Mouse (Mus musculus) right cerebral cortex, postnatal 4 days (tissue): ENCODE results near the gene Mfsd12.
A peak's percentile ranks its signal among the peaks of the same experiment; 100 is the strongest.

ENCODE experiments used
- DNase-seq: peaks from one replicate; pipeline ENCODE4 v3.0.0-alpha.2; 2022

Gene Mfsd12

GRCm38 (mm10) chr10:81329194-81329975 lies 27.9 kb upstream of the Mfsd12 start:
- DNase-seq = no peak

- no peak for DNase-seq
Measured at GRCm38 (mm10) chr10:81330007-81330406, 27.3 kb upstream of the Mfsd12 start.

GRCm38 (mm10) chr10:81332277-81332676 lies 25.0 kb upstream of the Mfsd12 start:
- no peak for DNase-seq

GRCm38 (mm10) chr10:81334324-81334723 lies 23.0 kb upstream of the Mfsd12 start:
- no peak for DNase-seq

GRCm38 (mm10) chr10:81335393-81336340 lies 21.6 kb upstream of the Mfsd12 start:
- no peak for DNase-seq

- DNase-seq = no peak
Measured at GRCm38 (mm10) chr10:81336558-81336957, 20.7 kb upstream of the Mfsd12 start.

DNA sequence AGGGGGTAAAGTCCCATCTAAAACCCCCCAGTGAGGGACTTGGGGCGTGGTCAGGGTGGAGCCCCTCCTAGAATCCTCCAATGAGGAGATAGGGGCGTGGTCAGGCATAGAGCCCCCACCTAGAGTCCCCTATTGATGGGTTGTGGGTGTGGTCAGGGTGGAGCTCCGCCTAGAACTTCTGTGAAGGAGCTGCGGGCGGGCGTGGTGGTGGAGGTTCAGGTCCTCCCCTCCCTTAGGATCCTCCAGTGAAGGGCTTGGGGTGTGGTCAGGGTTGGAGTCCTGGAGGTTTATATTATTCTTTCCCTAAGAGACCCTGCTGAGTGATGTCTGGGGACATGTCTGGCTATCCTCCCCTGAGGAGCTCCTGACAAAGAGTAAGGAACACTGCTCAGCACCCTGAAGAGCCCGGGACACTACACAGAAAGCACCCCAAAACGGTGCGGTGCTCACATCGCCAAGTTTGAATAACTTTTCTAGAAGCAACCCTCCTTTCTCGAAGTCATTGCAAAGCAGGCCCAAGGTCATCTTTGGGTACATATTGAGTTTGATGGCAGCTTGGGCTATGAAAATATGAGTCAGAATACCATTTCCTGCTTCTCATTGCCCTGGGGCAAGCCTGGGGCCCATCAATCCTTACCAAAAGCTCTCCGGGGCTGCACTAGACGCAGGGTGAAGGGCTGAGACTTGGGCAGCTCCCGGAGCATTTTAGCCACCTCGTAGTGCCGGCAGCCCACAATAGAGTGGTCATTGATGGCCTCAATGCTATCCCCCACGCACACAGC lies 16.5 kb upstream of the Mfsd12 start:
- DNase-seq = no peak

GRCm38 (mm10) chr10:81341333-81341949 lies 15.8 kb upstream of the Mfsd12 start:
- peak; percentile 70 for DNase-seq

DNA sequence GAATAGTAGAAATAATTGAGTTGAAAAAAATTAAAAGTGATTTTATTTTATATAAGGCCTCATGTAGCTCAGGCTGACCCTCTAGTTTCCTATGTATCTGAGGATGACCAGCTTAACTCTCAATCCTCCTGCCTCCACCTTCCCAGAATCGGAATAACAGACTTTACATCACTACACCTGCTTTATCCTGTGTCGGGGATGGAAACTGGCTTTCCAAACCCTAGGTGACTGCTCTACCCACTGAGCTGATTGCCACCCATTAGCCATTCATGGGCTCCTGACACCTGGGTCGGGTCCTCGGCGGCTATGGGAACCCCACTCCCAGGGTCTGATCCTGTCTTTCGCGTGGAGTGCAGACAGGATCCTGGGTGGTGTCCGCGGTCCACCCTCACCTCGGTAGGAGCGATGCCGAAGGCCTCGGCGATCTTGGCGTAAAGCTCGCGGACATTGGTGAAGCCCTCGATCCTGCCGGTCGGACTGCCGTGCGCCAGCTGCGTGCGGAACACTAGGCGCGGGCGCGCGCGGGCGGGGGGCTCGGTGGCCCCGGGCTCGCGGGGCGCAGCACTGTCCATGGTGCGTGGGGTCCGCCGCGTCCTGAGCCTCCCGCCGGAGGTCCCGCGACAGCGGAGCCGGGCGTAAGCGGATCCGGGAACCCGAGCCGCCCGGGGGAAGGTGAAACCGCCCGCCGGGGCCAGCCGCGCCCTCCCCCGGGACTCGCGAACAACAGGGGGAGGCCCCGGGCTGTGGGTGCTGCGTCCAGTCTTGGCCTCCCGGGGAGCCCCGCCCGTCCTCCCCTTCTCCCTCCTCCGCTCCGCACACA lies 14.4 kb upstream of the Mfsd12 start, which contains the start of gene Gipc3:
TSS of gene Gipc3 (minus strand) at position 581 of the 820 bp plus-strand sequence.
- no peak for DNase-seq

- DNase-seq = no peak
Measured at GRCm38 (mm10) chr10:81344421-81345161, 12.7 kb upstream of the Mfsd12 start.

- no peak for DNase-seq
Measured at GRCm38 (mm10) chr10:81345162-81345534, 12.1 kb upstream of the Mfsd12 start.

GRCm38 (mm10) chr10:81346453-81347067 lies 10.7 kb upstream of the Mfsd12 start:
- peak; percentile 69 for DNase-seq

GRCm38 (mm10) chr10:81349146-81349545 lies 8.1 kb upstream of the Mfsd12 start:
- DNase-seq = no peak

- DNase-seq = no peak
Measured at GRCm38 (mm10) chr10:81349961-81350350, 7.3 kb upstream of the Mfsd12 start.

DNA sequence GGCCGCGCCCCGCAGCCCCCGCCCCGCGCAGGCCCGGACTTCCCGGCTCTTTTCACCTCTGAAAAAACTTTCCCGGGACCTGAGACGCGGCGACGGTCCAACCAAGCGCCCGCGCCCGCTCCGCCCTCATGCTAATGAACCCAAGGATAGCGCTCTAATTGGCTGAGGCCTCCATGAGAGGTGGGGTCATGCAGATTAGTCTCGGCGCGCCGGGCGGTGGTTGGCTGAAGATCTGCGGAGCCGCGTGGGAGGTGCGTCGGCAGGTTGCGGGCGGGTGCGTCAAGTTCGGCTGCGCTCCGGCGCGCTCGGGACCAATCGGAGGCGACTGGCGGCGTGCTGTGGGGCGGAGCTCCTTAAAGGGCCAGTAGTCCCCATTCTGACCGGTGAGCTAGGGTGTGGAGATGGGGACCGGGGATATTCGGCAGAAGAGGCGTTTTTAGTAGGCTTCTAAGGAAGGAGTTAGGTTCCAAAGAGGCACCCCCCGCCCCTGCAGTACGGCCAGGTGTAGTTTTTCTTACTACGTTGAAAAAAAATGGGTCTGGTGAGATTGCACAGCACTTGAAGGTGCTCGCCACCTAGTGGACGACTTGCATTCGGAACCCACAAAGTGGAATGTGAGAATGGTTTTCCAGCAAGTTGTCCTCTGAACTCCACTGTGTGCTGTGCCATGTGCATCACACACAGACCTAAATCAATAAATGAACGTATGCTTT lies 6.8 kb upstream of the Mfsd12 start, which contains the start of gene Hmg20b:
TSS of gene Hmg20b (minus strand) at position 130 of the 713 bp plus-strand sequence.
- DNase-seq = peak; percentile 99

- no peak for DNase-seq
Measured at GRCm38 (mm10) chr10:81351678-81352291, 5.5 kb upstream of the Mfsd12 start.

DNA sequence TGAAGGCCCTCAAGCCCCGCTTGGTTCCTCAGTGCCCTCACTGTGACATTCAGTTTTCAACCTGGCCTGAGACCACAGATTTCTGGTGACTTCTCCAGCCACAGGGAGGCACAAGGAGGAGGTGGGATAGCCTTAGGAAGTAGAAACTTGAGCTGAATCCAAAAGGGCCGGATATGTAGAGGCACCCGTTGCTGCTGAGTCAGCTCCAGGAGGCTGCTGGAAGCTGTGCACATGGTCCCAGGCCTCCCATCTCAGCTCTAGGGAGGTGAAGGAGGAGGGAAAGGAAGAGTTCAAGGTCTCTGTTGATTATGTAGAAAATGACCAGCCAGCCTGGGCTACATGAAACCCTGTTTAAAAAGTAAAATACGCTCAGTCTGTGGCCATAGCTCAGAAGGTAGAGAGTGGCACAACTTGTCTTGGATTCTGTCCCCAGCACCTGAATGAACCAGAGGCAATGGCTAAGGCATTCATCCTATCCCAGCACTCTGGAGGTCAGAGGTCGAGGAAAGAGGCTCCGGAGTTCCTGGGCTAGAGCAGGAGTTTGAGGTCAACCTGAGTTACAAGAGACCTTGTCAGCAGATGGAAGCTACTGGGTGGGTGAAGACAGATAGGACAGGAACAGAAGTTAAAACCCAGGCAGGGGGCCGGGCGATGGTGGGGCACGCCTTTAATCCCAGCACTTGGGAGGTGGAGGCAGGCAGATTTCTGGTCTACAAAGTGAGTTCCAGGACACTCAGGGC lies 2.4 kb upstream of the Mfsd12 start:
- no peak for DNase-seq

DNA sequence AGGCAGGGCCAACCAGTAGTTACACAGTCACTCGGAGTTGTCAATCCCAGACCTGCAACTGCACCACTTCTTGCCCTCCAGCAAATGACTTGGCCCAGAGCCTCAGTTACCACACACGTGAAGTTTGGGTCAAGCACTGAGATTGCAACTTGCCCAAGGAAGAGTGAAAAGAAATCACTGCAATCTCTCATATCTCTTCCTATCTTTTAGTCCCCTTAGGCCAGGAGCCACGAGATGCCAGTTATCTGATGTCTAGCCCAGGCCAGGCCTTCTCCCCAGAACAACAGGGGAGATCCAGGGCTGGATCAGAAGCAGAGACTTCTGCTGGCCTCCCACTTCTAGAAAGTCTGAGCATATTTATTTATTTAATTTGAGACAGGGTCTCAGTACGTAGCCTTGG lies 1.8 kb upstream of the Mfsd12 start:
- DNase-seq = no peak
